Mouse (Mus musculus): ENCODE data around the gene Trp73. TPM values are rescaled to one million over a fixed set of nuclear protein-coding genes. Genes with fewer than 3 reads are reported as not detected.

Gene Trp73
- polyA plus RNA-seq, 1 experiment from 2014 or later = 0.17 TPM

- peak within 1 kb of the TSS; percentile 79 for H3K4me2 ChIP-seq
- H3K4me1 ChIP-seq (ENCODE audit: insufficient read depth) = peaks cover 6% of the 10 kb centered on the region
- peak within 1 kb of the TSS; percentile 65 for H3K27ac ChIP-seq (ENCODE audit: low read depth)
- no peaks in the 10 kb centered on the region for H3K9me3 ChIP-seq (ENCODE audit: low read depth, low read length)
- H3K36me3 ChIP-seq (ENCODE audit: insufficient read depth) = peaks cover 32% of the 10 kb centered on the region
- TF ChIP-seq CTCF (IDR thresholded peaks at IDR 0.05; ENCODE audit: low read depth) = no peak
- H3K27me3 ChIP-seq (ENCODE audit: insufficient read depth, low read length) = no peaks in the 10 kb centered on the region
- under 1% methylated on average over 58 of the region's 75 CpGs for WGBS
- ATAC-seq (ENCODE audit: insufficient read depth) = peak; percentile 96
- H3K9ac ChIP-seq = peak within 1 kb of the TSS; percentile 72
- DNase-seq = peak; percentile 98
- peak within 1 kb of the TSS; percentile 88 for H3K4me3 ChIP-seq (ENCODE audit: low read depth, low read length)
Measured at GRCm38 (mm10) chr4:154160538-154161390, 20.8 kb upstream of the Trp73 start, which contains the start of gene Tprgl. Gene Tprgl (minus strand): TSS chr4:154160666.

GRCm38 (mm10) chr4:154159961-154160537, 20.0 kb upstream of the Trp73 start:
- ATAC-seq (ENCODE audit: insufficient read depth) (peak; percentile 61), DNase-seq (no peak)
- no peaks in the 10 kb centered on the region for H3K9me3 ChIP-seq (ENCODE audit: low read depth, low read length)
- peaks cover 6% of the 10 kb centered on the region for H3K4me1 ChIP-seq (ENCODE audit: insufficient read depth)
- H3K27ac ChIP-seq (ENCODE audit: low read depth) = peak overlapping the region; percentile 65
- peak overlapping the region; percentile 88 for H3K4me3 ChIP-seq (ENCODE audit: low read depth, low read length)
- 1% methylated on average over 47 of the region's 47 CpGs for WGBS
- peak overlapping the region; percentile 70 for H3K4me2 ChIP-seq
- H3K27me3 ChIP-seq (ENCODE audit: insufficient read depth, low read length) = no peaks in the 10 kb centered on the region
- H3K9ac ChIP-seq = peak overlapping the region; percentile 71
- H3K36me3 ChIP-seq (ENCODE audit: insufficient read depth) = peaks cover 38% of the 10 kb centered on the region
- TF ChIP-seq CTCF (IDR thresholded peaks at IDR 0.05; ENCODE audit: low read depth) = no peak

- Histone ChIP-seq H3K4me3 (ENCODE audit: low read depth, low read length) (peak overlapping the region; percentile 88; the same call in 1 of the 2 replicates), H3K4me1 (ENCODE audit: insufficient read depth) (peaks cover 6% of the 10 kb centered on the region), H3K9ac (no peak overlapping the region), H3K27ac (ENCODE audit: low read depth) (no peak overlapping the region), H3K4me2 (peak overlapping the region; percentile 70), H3K9me3 (ENCODE audit: low read depth, low read length) (no peaks in the 10 kb centered on the region), H3K36me3 (ENCODE audit: insufficient read depth) (peaks cover 46% of the 10 kb centered on the region), H3K27me3 (ENCODE audit: insufficient read depth, low read length) (no peaks in the 10 kb centered on the region)
- DNase-seq (peak; percentile 91), ATAC-seq (ENCODE audit: insufficient read depth) (peak; percentile 23; the same call in 1 of the 2 replicates)
- WGBS = 17% methylated on average over 6 of the region's 6 CpGs
- TF ChIP-seq CTCF (IDR thresholded peaks at IDR 0.05; ENCODE audit: low read depth) = peak; percentile 100
Measured at GRCm38 (mm10) chr4:154159002-154159401, 19.0 kb upstream of the Trp73 start.

- H3K4me1 ChIP-seq (ENCODE audit: insufficient read depth) = peaks cover 6% of the 10 kb centered on the region
- no peak overlapping the region for H3K9ac ChIP-seq
- no peak overlapping the region for H3K4me2 ChIP-seq
- no peak for TF ChIP-seq CTCF (IDR thresholded peaks at IDR 0.05; ENCODE audit: low read depth)
- ATAC-seq (ENCODE audit: insufficient read depth) (no peak), DNase-seq (no peak)
- 90% methylated on average over 14 of the region's 14 CpGs for WGBS
- no peaks in the 10 kb centered on the region for H3K27me3 ChIP-seq (ENCODE audit: insufficient read depth, low read length)
- no peaks in the 10 kb centered on the region for H3K9me3 ChIP-seq (ENCODE audit: low read depth, low read length)
- H3K36me3 ChIP-seq (ENCODE audit: insufficient read depth) = peaks cover 52% of the 10 kb centered on the region
- H3K27ac ChIP-seq (ENCODE audit: low read depth) = no peak overlapping the region
- H3K4me3 ChIP-seq (ENCODE audit: low read depth, low read length) = no peak overlapping the region
Measured at GRCm38 (mm10) chr4:154157970-154158662, 18.1 kb upstream of the Trp73 start.

GRCm38 (mm10) chr4:154156050-154156449, 16.0 kb upstream of the Trp73 start:
- no peak for DNase-seq
- no peak overlapping the region for H3K9ac ChIP-seq
- no peak for ATAC-seq (ENCODE audit: insufficient read depth)
- H3K36me3 ChIP-seq (ENCODE audit: insufficient read depth) = peaks cover 70% of the 10 kb centered on the region
- TF ChIP-seq CTCF (IDR thresholded peaks at IDR 0.05; ENCODE audit: low read depth) = no peak
- H3K27ac ChIP-seq (ENCODE audit: low read depth) = no peak overlapping the region
- 77% methylated on average over 7 of the region's 7 CpGs for WGBS
- no peak overlapping the region for H3K4me2 ChIP-seq
- H3K27me3 ChIP-seq (ENCODE audit: insufficient read depth, low read length) = no peaks in the 10 kb centered on the region
- no peak overlapping the region for H3K4me3 ChIP-seq (ENCODE audit: low read depth, low read length)
- peaks cover 6% of the 10 kb centered on the region for H3K4me1 ChIP-seq (ENCODE audit: insufficient read depth)
- H3K9me3 ChIP-seq (ENCODE audit: low read depth, low read length) = no peaks in the 10 kb centered on the region

- Histone ChIP-seq H3K4me3 (ENCODE audit: low read depth, low read length) (no peak overlapping the region), H3K4me2 (no peak overlapping the region), H3K9me3 (ENCODE audit: low read depth, low read length) (no peaks in the 10 kb centered on the region), H3K4me1 (ENCODE audit: insufficient read depth) (peaks cover under 1% of the 10 kb centered on the region; the same call in 1 of the 2 replicates), H3K27me3 (ENCODE audit: insufficient read depth, low read length) (no peaks in the 10 kb centered on the region), H3K36me3 (ENCODE audit: insufficient read depth) (peaks cover 75% of the 10 kb centered on the region), H3K27ac (ENCODE audit: low read depth) (no peak overlapping the region), H3K9ac (no peak overlapping the region)
- DNase-seq (no peak), ATAC-seq (ENCODE audit: insufficient read depth) (no peak)
- TF ChIP-seq CTCF (IDR thresholded peaks at IDR 0.05; ENCODE audit: low read depth) = no peak
- 59% methylated on average over 11 of the region's 11 CpGs for WGBS
Measured at GRCm38 (mm10) chr4:154154104-154154503, 14.1 kb upstream of the Trp73 start.
